Mouse (Mus musculus) CH12.LX (cell line): ENCODE measurements around the gene Col20a1.

Source experiments
- EP300 ChIP-seq: IDR thresholded peaks from 2 replicates; pipeline ENCODE4 v1.6.1; 2011; ENCODE audit warnings: low read length, improper control_type of control experiment
- JUN ChIP-seq: IDR thresholded peaks from 2 replicates; pipeline ENCODE4 v1.6.1; 2011; ENCODE audit warnings: low read depth, mild to moderate bottlenecking, low read length, improper control_type of control experiment, moderate library complexity; ENCODE audit not compliant: insufficient read depth
- JUND ChIP-seq: conservative IDR thresholded peaks from 2 replicates; pipeline ENCODE4 v1.6.1; 2011; ENCODE audit warnings: low read depth, low read length, improper control_type of control experiment
- POLR2A ChIP-seq: IDR thresholded peaks from 2 replicates; pipeline ENCODE4 v1.6.1; 2011; ENCODE audit warnings: low read depth, mild to moderate bottlenecking, improper control_type of control experiment, low read length

DNA sequence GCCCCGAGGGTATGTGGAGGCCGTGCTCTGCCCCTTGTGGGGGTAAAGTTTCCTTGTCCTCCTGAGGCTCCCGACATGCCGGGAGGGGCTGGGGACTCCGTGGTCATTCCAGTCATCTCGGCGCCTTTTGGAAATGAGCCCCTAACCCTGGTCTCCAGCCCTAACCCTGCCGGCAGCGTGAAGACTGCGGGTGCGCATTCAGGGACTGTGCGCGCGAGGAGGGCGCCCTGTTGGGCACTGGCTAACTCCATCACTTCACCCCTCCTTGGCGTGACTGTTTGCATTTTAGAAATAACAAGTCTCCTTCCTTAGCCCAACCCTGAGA is 53.0 kb downstream of the Col20a1 start:
- TF ChIP-seq EP300 (no peak), JUND (no peak), POLR2A (no peak), JUN (no peak)
